Mouse (Mus musculus) lung, adult 2 months (tissue): ENCODE data around the gene BC055324. TPM values are rescaled to one million over a fixed set of nuclear protein-coding genes. Genes with fewer than 3 reads are reported as not detected.

Experiments
- DNase-seq: peaks from one replicate; pipeline ENCODE4 v3.0.0; 2022
- H3K4me1 ChIP-seq: fragments of 200-500 bp; 2 replicates; pipeline ENCODE4 v1.6.1; 2011; ENCODE audit warnings: low read length; ENCODE audit not compliant: control insufficient read depth, insufficient read depth
- H3K4me3 ChIP-seq: fragments of 200-500 bp; replicated peaks from 2 replicates; pipeline ENCODE3; 2011; ENCODE audit warnings: low read depth, mild to moderate bottlenecking, control low read depth, low read length; ENCODE audit errors: extremely low read depth
- CTCF ChIP-seq: fragments of 200-500 bp; IDR thresholded peaks from 2 replicates; pipeline ENCODE4 v1.5.1; 2011; ENCODE audit warnings: mild to moderate bottlenecking, low read length, control low read depth; ENCODE audit not compliant: insufficient read depth
- POLR2A ChIP-seq: fragments of 200-500 bp; IDR thresholded peaks from 2 replicates; pipeline ENCODE4 v1.6.1; 2011; ENCODE audit warnings: low read depth, mild to moderate bottlenecking, control low read depth, low read length, borderline replicate concordance; ENCODE audit errors: extremely low read depth
- WGBS: fragments of 180-500 bp; shearing (Covaris S2); methylation state at CpG from one replicate; pipeline ENCODE4 v1.1.7; 2018; 5-methylcytosine and 5-hydroxymethylcytosine counted together
- polyA plus RNA-seq: library from polyadenylated mRNA; depleted of rRNA; stranded (reverse); fragments of >200 nt; gene quantifications from 2 replicates; pipeline ENCODE4 v1.2.3, GENCODE M21; 2012

The BC055324 gene
- polyA plus RNA-seq, 1 experiment: 0.67 TPM

DNA sequence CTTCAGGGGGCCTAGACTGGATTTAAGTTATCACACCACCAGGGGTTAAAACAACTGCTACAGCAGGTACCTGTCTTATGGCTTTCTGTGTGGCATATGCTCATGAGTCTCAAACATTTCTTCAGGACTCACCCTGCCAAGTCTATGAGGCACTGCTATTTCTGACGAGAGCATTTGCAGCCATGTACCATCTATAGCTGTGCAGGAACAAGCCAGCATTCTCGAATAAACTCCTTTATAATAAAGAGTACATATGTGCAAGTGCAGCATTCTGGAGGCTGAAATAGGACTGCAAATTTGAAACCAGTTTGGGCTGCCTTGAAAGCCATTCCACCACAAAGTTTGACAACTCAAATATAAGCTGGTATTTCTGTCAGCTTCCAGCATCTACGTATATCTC lies 36.6 kb downstream of the BC055324 start:
- TF ChIP-seq CTCF: no peak
- no peak for TF ChIP-seq POLR2A
- 82% methylated on average over 3 of the region's 3 CpGs for WGBS
- DNase-seq: no peak
- H3K4me1 ChIP-seq: no peaks in the 10 kb centered on the region
- no peak overlapping the region for H3K4me3 ChIP-seq

DNA sequence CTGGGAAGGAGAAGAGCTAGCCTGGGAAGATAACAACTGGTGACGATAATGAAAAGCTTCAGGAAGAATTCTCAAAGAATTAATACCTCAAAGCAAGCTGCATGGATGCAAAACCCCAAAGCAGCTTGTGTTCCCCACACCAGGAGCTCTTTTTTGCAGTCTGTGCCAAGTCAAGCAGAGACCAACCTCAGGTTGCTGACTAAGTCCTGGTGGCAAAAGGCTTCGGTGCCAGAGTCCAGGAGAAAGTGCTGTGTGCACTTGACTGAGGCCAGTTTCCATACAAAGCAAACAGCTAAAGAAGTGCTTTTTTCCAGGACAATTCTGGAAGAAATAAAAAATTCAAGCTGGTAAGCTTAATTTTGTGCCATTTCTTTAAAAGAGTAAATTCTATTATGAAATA lies 41.2 kb downstream of the BC055324 start:
- 77% methylated on average over 2 of the region's 2 CpGs for WGBS
- no peak overlapping the region for H3K4me3 ChIP-seq
- no peaks in the 10 kb centered on the region for H3K4me1 ChIP-seq
- no peak for TF ChIP-seq CTCF
- no peak for DNase-seq

DNA sequence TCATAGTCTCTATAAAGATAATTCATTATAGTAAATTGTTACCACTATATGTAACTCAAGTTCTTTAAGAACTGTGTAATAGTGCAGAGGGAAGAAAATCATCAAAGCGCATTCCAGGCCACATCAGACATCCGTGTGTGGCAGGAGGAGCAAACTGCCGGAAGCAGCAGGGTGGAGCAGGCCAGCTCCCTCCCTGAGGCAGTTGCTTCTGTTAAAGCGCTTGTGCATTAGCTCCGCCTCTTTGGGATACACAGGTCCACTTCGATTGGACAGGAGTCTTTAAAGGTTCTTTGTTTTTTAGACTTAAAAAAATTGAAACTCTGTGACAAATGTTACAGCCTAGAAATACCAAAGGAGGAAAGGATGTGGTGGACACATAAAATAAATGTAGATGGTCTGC lies 52.5 kb downstream of the BC055324 start:
- H3K4me3 ChIP-seq: no peak overlapping the region
- WGBS: 64% methylated on average over 6 of the region's 6 CpGs

DNA sequence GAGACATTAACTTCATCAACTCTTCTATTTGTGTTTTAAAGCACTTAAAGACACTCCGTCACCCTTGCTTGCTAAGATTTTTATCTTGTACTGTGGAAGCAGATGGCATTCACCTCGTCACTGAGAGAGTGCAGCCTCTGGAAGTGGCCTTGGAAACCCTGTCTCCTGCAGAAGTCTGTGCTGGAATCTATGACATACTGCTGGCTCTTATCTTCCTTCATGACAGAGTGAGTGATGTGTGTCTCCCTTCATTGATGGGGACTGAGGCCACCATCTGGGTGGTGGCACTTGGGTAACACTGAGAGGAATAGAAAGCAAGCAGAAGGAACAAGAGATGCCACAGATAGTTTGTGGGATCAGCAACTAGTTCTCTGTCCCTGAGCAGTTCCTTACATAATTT lies 60.0 kb downstream of the BC055324 start:
- no peak overlapping the region for H3K4me3 ChIP-seq
- peaks cover 5% of the 10 kb centered on the region; the same call in 1 of the 2 replicates for H3K4me1 ChIP-seq
- 78% methylated on average over 2 of the region's 2 CpGs for WGBS
- no peak for DNase-seq
- TF ChIP-seq POLR2A: no peak
- no peak for TF ChIP-seq CTCF

More for the DNA sequence above, 52.5 kb downstream of the BC055324 start:
- no peaks in the 10 kb centered on the region for H3K4me1 ChIP-seq
- no peak for DNase-seq
- TF ChIP-seq CTCF (no peak), POLR2A (no peak)

DNA sequence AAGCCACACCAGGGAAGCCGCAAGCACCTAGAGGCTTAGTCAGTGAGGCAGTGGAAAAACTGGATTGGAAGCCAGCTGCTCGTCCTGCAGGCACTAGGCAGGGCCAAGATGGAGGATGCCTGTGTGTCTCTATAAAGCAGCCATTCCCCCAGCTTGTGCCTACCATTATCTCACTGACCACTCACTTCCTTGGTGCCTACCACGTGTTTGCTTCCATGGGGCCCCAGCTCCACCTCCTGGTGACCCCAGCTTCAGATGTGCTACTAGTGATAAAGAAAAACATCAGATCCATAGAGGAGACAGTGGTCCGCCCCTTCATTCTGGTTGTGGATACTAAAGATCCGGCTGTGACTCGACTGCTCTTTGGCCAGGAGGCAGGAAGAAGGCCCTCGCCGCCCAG lies 62.8 kb downstream of the BC055324 start:
- Histone ChIP-seq H3K4me3 (no peak overlapping the region), H3K4me1 (peaks cover 8% of the 10 kb centered on the region; the same call in 1 of the 2 replicates)
- TF ChIP-seq CTCF (no peak), POLR2A (no peak)
- WGBS: 79% methylated on average over 8 of the region's 8 CpGs
- no peak for DNase-seq

DNA sequence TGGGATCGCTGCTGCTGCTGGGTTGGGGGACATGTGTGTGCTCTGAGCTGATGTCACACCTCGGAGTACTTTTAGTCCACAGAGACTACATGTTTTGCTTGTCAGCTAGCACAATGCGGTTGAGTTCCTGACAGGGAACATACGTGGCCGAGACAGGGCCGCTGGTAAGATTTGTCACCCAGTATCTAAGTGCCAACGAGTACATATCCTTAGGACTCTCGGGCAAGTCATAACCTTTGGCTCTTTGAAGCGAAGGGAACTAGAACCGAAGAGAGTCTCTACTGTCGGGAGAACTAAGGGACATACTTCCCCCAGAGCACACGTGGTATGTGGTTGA lies 64.2 kb downstream of the BC055324 start:
- WGBS: under 1% methylated on average over 12 of the region's 12 CpGs
- no peak for DNase-seq
- peaks cover 8% of the 10 kb centered on the region; the same call in 1 of the 2 replicates for H3K4me1 ChIP-seq
- TF ChIP-seq CTCF (no peak), POLR2A (no peak)
- H3K4me3 ChIP-seq: peak overlapping the region; percentile 94

DNA sequence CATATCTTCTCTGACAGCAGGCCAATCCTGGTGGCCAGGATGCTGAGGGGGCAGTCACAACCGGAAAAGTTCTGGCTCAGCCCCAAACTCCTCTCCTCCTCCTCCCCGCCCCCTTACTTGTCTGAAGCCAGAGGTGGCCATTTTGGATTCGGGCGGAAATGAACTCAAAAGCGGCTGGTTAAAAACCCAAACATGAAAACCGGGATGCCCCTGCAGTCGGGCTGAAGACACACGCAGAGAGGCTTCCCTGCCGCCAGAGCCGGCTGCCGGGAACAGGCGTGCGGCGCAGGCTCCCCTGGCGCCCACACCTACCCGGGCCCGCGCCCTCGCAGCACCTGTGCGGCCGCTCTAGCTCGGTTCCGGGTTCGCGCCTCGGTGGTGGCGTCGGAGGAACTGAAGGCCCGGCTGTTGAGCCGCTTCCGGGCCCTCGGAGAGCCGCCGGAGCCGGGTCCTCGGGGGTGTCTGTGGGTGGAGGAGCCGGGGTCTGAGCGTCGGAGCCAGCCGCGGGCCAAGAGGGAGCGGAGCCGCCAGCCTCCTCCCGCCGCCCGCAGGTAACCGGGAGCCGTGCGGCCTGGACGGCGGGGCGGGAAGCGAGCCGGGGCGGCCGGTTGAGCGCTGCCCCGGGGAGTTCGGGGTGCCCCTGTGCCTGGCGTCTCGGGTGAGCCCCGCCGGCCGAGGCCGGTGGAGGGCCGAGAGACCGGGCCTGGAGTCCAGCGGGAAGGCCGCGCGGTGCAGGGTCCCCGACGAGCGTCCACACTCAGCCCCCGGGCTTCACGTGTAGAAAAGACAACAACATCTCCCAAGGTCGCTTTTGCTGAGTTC lies 64.7 kb downstream of the BC055324 start:
- H3K4me1 ChIP-seq: peaks cover 8% of the 10 kb centered on the region; the same call in 1 of the 2 replicates
- WGBS: 1% methylated on average over 75 of the region's 77 CpGs
- peak overlapping the region; percentile 94 for H3K4me3 ChIP-seq
- DNase-seq: peak; percentile 90
- TF ChIP-seq POLR2A (0 out of 2 replicates have a peak, but pooled peaks have one; percentile 12), CTCF (no peak)

DNA sequence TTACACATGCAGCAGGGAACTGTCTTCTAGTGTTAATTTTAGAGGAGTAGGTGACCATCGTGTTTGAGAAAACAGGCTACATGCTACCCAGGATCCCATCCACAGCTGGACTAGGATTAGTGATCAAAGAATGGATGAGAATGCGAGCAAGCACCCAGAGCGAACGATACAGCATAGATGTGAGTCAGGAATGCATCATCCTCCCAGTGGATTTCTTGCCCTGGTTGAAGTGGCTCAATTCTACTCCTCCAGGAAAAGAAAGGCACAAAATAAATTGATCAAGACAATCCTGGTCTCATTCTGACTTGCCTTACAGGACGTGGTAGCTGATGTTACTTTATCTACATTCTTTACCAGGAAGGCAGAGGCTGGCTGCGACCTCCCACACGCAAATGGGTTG lies 65.8 kb downstream of the BC055324 start, which contains the start of gene Scyl3:
TSS of gene Scyl3 (plus strand) at position 255 of the 400 bp plus-strand sequence.
- TF ChIP-seq CTCF (no peak), POLR2A (no peak)
- Histone ChIP-seq H3K4me3 (peak within 1 kb of the TSS; percentile 94), H3K4me1 (peaks cover 8% of the 10 kb centered on the region; the same call in 1 of the 2 replicates)
- 68% methylated on average over 7 of the region's 7 CpGs for WGBS
- DNase-seq: no peak

DNA sequence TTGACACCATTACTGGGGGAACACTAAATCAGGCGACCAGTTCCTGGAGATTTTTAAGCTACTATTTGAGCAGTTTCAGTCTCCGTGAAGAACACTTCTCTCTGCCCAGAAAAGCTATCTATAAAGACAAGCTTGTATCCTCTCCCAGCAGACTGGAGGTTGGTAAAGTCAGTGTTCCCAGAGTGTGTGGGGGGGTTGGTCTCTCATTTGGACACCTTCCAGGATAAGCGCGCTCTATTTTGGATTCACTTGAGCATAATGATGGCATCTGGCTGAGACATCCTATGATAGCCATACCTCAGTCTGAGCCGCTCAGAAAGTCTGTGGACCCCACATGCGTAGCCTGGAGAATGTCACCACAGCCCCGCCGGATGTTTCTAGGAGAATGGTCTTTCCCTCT lies 70.5 kb downstream of the BC055324 start:
- TF ChIP-seq CTCF: no peak
- TF ChIP-seq POLR2A: no peak
- H3K4me1 ChIP-seq: 0 out of 2 replicates have a peak, but pooled peaks cover 2% of the 10 kb centered on the region
- 79% methylated on average over 8 of the region's 8 CpGs for WGBS
- H3K4me3 ChIP-seq: no peak overlapping the region
- no peak for DNase-seq

DNA sequence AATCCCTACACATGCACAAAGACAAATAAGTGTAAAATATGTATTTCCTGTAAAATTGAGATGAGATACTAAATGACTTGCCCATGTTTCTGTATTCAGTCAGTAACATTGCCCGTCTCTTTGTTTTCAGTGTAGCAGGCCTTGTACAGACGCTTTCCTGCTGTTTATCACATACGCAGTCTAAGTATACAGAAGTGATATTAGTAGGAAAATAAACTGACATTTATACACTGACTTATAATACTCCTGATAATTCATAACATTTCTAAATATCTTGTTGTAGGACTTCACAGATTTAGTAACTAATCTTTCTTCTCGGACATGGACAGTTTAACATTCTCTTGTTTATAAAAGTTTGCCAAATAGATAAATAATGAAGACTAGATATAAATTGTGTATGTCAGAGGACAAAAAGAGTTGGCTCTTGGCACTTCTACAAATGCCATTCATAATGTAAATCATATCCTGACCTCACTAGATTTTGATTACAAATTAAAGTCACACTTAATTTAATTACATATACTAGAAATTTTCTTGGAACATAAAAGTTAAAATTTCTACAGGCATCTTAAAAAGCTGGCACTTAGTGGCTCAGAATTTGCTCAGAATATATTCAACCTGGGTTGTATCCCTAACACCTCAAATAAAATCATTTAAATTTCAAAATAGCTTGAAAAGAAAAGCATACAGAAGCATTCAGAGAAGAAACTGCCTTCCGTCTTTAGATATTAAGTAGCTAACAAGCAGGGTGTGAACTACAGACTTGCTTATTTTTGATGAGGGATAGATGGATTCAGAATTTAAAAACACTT lies 77.0 kb downstream of the BC055324 start:
- no peak for TF ChIP-seq CTCF
- TF ChIP-seq POLR2A: no peak
- DNase-seq: no peak
- 55% methylated on average over 5 of the region's 5 CpGs for WGBS
- Histone ChIP-seq H3K4me1 (no peaks in the 10 kb centered on the region), H3K4me3 (no peak overlapping the region)
